Mouse (Mus musculus): ENCODE results near the gene Usf3.

GRCm38 (mm10) chr16:44165182-44165581, 7.9 kb upstream of the Usf3 start:
- TF ChIP-seq CTCF (IDR thresholded peaks at IDR 0.05; ENCODE audit: borderline replicate concordance, extremely low read depth, insufficient read depth, insufficient read length) (no peak), POLR2A (IDR thresholded peaks at IDR 0.05; ENCODE audit: borderline replicate concordance, extremely low read depth, insufficient read depth, insufficient read length, poor library complexity, severe bottlenecking) (no peak)
